Mouse (Mus musculus) macrophage (primary cell): ENCODE measurements at regions not wholly inside any gene's neighbourhood (a gene's known extent, or its start where the extent isn't known, plus 50 kb on each side); places are given as distances from the start of the nearest gene placed in this dataset.

Experiments used
- H3K27ac ChIP-seq: fragments of 350-480 bp; formaldehyde crosslinking; 2 replicates; pipeline ENCODE4 v1.9.0; 2021
- H3K36me3 ChIP-seq: fragments of 350-480 bp; formaldehyde crosslinking; 2 replicates; pipeline ENCODE4 v1.9.0; 2021; ENCODE audit errors: inconsistent target
- H3K4me3 ChIP-seq: fragments of 350-480 bp; formaldehyde crosslinking; 2 replicates; pipeline ENCODE4 v1.9.0; 2021; ENCODE audit errors: inconsistent target
- H3K79me2 ChIP-seq: fragments of 350-480 bp; formaldehyde crosslinking; 2 replicates; pipeline ENCODE4 v1.9.0; 2021; ENCODE audit errors: inconsistent target
- WGBS: methylation state at CpG from one replicate; pipeline ENCODE4 v1.1.7; 2026; ENCODE audit warnings: inconsistent platforms; ENCODE audit not compliant: missing documents; 5-methylcytosine and 5-hydroxymethylcytosine counted together

GRCm38 (mm10) chr6:147947997-147948396, 99.1 kb upstream of the Far2 start:
- H3K36me3 ChIP-seq = no peaks in the 10 kb centered on the region
- no peak overlapping the region for H3K27ac ChIP-seq
- no peaks in the 10 kb centered on the region for H3K79me2 ChIP-seq
- no peak overlapping the region for H3K4me3 ChIP-seq
- WGBS = 94% methylated on average over 3 of the region's 4 CpGs

GRCm38 (mm10) chr6:147951642-147952041, 95.4 kb upstream of the Far2 start:
- H3K4me3 ChIP-seq = no peak overlapping the region
- H3K36me3 ChIP-seq = no peaks in the 10 kb centered on the region
- H3K27ac ChIP-seq = no peak overlapping the region
- H3K79me2 ChIP-seq = no peaks in the 10 kb centered on the region

GRCm38 (mm10) chr6:147953058-147953679, 93.9 kb upstream of the Far2 start:
- no peak overlapping the region for H3K4me3 ChIP-seq
- no peak overlapping the region for H3K27ac ChIP-seq
- WGBS = 71% methylated on average over 5 of the region's 5 CpGs
- no peaks in the 10 kb centered on the region for H3K79me2 ChIP-seq
- H3K36me3 ChIP-seq = no peaks in the 10 kb centered on the region

GRCm38 (mm10) chr6:147953753-147954152, 93.3 kb upstream of the Far2 start:
- Histone ChIP-seq H3K27ac (no peak overlapping the region), H3K36me3 (no peaks in the 10 kb centered on the region), H3K79me2 (no peaks in the 10 kb centered on the region), H3K4me3 (no peak overlapping the region)
- 90% methylated on average over 7 of the region's 7 CpGs for WGBS

- Histone ChIP-seq H3K36me3 (no peaks in the 10 kb centered on the region), H3K4me3 (no peak overlapping the region), H3K79me2 (no peaks in the 10 kb centered on the region), H3K27ac (no peak overlapping the region)
- 94% methylated on average over 1 of the region's 1 CpGs for WGBS
Measured at GRCm38 (mm10) chr6:147954253-147954652, 92.8 kb upstream of the Far2 start.

- H3K4me3 ChIP-seq = no peak overlapping the region
- H3K36me3 ChIP-seq = no peaks in the 10 kb centered on the region
- H3K27ac ChIP-seq = no peak overlapping the region
- no peaks in the 10 kb centered on the region for H3K79me2 ChIP-seq
- WGBS = 70% methylated on average over 7 of the region's 7 CpGs
Measured at GRCm38 (mm10) chr6:147954967-147955830, 91.9 kb upstream of the Far2 start.

- no peaks in the 10 kb centered on the region for H3K79me2 ChIP-seq
- no peak overlapping the region for H3K4me3 ChIP-seq
- WGBS = 88% methylated on average over 4 of the region's 4 CpGs
- H3K27ac ChIP-seq = no peak overlapping the region
- H3K36me3 ChIP-seq = no peaks in the 10 kb centered on the region
Measured at GRCm38 (mm10) chr6:147964739-147965138, 82.3 kb upstream of the Far2 start.

- no peaks in the 10 kb centered on the region for H3K36me3 ChIP-seq
- H3K79me2 ChIP-seq = no peaks in the 10 kb centered on the region
- H3K27ac ChIP-seq = no peak overlapping the region
- H3K4me3 ChIP-seq = no peak overlapping the region
- 88% methylated on average over 2 of the region's 2 CpGs for WGBS
Measured at GRCm38 (mm10) chr6:147970162-147970608, 76.9 kb upstream of the Far2 start.

- Histone ChIP-seq H3K79me2 (no peaks in the 10 kb centered on the region), H3K27ac (no peak overlapping the region), H3K4me3 (no peak overlapping the region), H3K36me3 (no peaks in the 10 kb centered on the region)
- WGBS = 100% methylated on average over 1 of the region's 1 CpGs
Measured at GRCm38 (mm10) chr6:147972552-147972951, 74.5 kb upstream of the Far2 start.

- WGBS = 38% methylated on average over 2 of the region's 2 CpGs
- H3K79me2 ChIP-seq = no peaks in the 10 kb centered on the region
- H3K36me3 ChIP-seq = no peaks in the 10 kb centered on the region
- H3K27ac ChIP-seq = no peak overlapping the region
- H3K4me3 ChIP-seq = no peak overlapping the region
Measured at GRCm38 (mm10) chr6:147973059-147973458, 74.0 kb upstream of the Far2 start.

- Histone ChIP-seq H3K27ac (no peak overlapping the region), H3K36me3 (no peaks in the 10 kb centered on the region), H3K4me3 (no peak overlapping the region), H3K79me2 (no peaks in the 10 kb centered on the region)
- WGBS = 83% methylated on average over 1 of the region's 1 CpGs
Measured at GRCm38 (mm10) chr6:147975917-147976316, 71.1 kb upstream of the Far2 start.

- H3K27ac ChIP-seq = no peak overlapping the region
- no peak overlapping the region for H3K4me3 ChIP-seq
- no peaks in the 10 kb centered on the region for H3K79me2 ChIP-seq
- no peaks in the 10 kb centered on the region for H3K36me3 ChIP-seq
- WGBS = 89% methylated on average over 4 of the region's 4 CpGs
Measured at GRCm38 (mm10) chr6:147989381-147989780, 57.7 kb upstream of the Far2 start.
